Mouse (Mus musculus): Measurements from ENCODE around the gene Poldip2. TPM values are rescaled to one million over a fixed set of nuclear protein-coding genes. Genes with fewer than 3 reads are reported as not detected.

Poldip2 gene
- polyA plus RNA-seq, 1 experiment from 2014 or later: 185 TPM

GRCm38 (mm10) chr11:78566775-78567174 is 54.8 kb downstream of the Poldip2 start:
- ATAC-seq: no peak
- H3K36me3 ChIP-seq (ENCODE audit: control insufficient read depth, insufficient read depth, low read length): peaks cover 37% of the 10 kb centered on the region

GRCm38 (mm10) chr11:78567614-78568013 is 55.6 kb downstream of the Poldip2 start:
- no peak overlapping the region for H3K4me3 ChIP-seq (ENCODE audit: low read depth, low read length)
- no peak overlapping the region for H3K4me2 ChIP-seq (ENCODE audit: low read length)
- no peaks in the 10 kb centered on the region for H3K4me1 ChIP-seq (ENCODE audit: control insufficient read depth, insufficient read depth, low read length)
- no peaks in the 10 kb centered on the region for H3K9me3 ChIP-seq (replicated peaks; ENCODE audit: control insufficient read depth, low read length)
- no peak overlapping the region for H3K27ac ChIP-seq (ENCODE audit: low read depth, low read length)
- H3K27me3 ChIP-seq (replicated peaks; ENCODE audit: control insufficient read depth, insufficient read depth, low read length): no peaks in the 10 kb centered on the region
- H3K9ac ChIP-seq (ENCODE audit: low read length): no peak overlapping the region
- DNase-seq (ENCODE audit: low spot score) (no peak), ATAC-seq (no peak)
- WGBS: 92% methylated on average over 6 of the region's 6 CpGs
- peaks cover 46% of the 10 kb centered on the region for H3K36me3 ChIP-seq (ENCODE audit: control insufficient read depth, insufficient read depth, low read length)

More at GRCm38 (mm10) chr11:78566775-78567174, 54.8 kb downstream of the Poldip2 start:
- Histone ChIP-seq H3K4me3 (ENCODE audit: low read depth, low read length) (no peak overlapping the region), H3K27ac (ENCODE audit: low read depth, low read length) (no peak overlapping the region), H3K4me1 (ENCODE audit: control insufficient read depth, insufficient read depth, low read length) (no peaks in the 10 kb centered on the region), H3K27me3 (replicated peaks; ENCODE audit: control insufficient read depth, insufficient read depth, low read length) (no peaks in the 10 kb centered on the region), H3K9me3 (replicated peaks; ENCODE audit: control insufficient read depth, low read length) (no peaks in the 10 kb centered on the region), H3K9ac (ENCODE audit: low read length) (no peak overlapping the region), H3K4me2 (ENCODE audit: low read length) (no peak overlapping the region)
- no peak for DNase-seq (ENCODE audit: low spot score)
- WGBS: 85% methylated on average over 6 of the region's 6 CpGs

- WGBS: 88% methylated on average over 10 of the region's 10 CpGs
- Histone ChIP-seq H3K4me3 (ENCODE audit: low read depth, low read length) (no peak overlapping the region), H3K36me3 (ENCODE audit: control insufficient read depth, insufficient read depth, low read length) (peaks cover 52% of the 10 kb centered on the region), H3K27ac (ENCODE audit: low read depth, low read length) (no peak overlapping the region), H3K4me2 (ENCODE audit: low read length) (no peak overlapping the region), H3K9me3 (replicated peaks; ENCODE audit: control insufficient read depth, low read length) (no peaks in the 10 kb centered on the region), H3K4me1 (ENCODE audit: control insufficient read depth, insufficient read depth, low read length) (no peaks in the 10 kb centered on the region), H3K27me3 (replicated peaks; ENCODE audit: control insufficient read depth, insufficient read depth, low read length) (no peaks in the 10 kb centered on the region), H3K9ac (ENCODE audit: low read length) (no peak overlapping the region)
- no peak for DNase-seq (ENCODE audit: low spot score)
- ATAC-seq: no peak
These were observed 56.8 kb downstream of the Poldip2 start for GRCm38 (mm10) chr11:78568827-78569226.

- H3K27ac ChIP-seq (ENCODE audit: low read depth, low read length): no peak overlapping the region
- no peaks in the 10 kb centered on the region for H3K4me1 ChIP-seq (ENCODE audit: control insufficient read depth, insufficient read depth, low read length)
- no peak for DNase-seq (ENCODE audit: low spot score)
These were observed 57.8 kb downstream of the Poldip2 start for GRCm38 (mm10) chr11:78569806-78570205.

GRCm38 (mm10) chr11:78571441-78571840 is 59.4 kb downstream of the Poldip2 start:
- no peak for ATAC-seq
- Histone ChIP-seq H3K4me1 (ENCODE audit: control insufficient read depth, insufficient read depth, low read length) (no peaks in the 10 kb centered on the region), H3K36me3 (ENCODE audit: control insufficient read depth, insufficient read depth, low read length) (peaks cover 67% of the 10 kb centered on the region), H3K27ac (ENCODE audit: low read depth, low read length) (no peak overlapping the region), H3K4me2 (ENCODE audit: low read length) (no peak overlapping the region), H3K4me3 (ENCODE audit: low read depth, low read length) (no peak overlapping the region), H3K9ac (ENCODE audit: low read length) (no peak overlapping the region), H3K9me3 (replicated peaks; ENCODE audit: control insufficient read depth, low read length) (no peaks in the 10 kb centered on the region), H3K27me3 (replicated peaks; ENCODE audit: control insufficient read depth, insufficient read depth, low read length) (no peaks in the 10 kb centered on the region)
- 93% methylated on average over 8 of the region's 8 CpGs for WGBS
- no peak for DNase-seq (ENCODE audit: low spot score)

More at GRCm38 (mm10) chr11:78569806-78570205, 57.8 kb downstream of the Poldip2 start:
- H3K4me2 ChIP-seq (ENCODE audit: low read length): no peak overlapping the region
- ATAC-seq: no peak
- H3K9ac ChIP-seq (ENCODE audit: low read length): no peak overlapping the region
- WGBS: 87% methylated on average over 3 of the region's 3 CpGs
- no peak overlapping the region for H3K4me3 ChIP-seq (ENCODE audit: low read depth, low read length)
- H3K27me3 ChIP-seq (replicated peaks; ENCODE audit: control insufficient read depth, insufficient read depth, low read length): no peaks in the 10 kb centered on the region
- peaks cover 56% of the 10 kb centered on the region for H3K36me3 ChIP-seq (ENCODE audit: control insufficient read depth, insufficient read depth, low read length)
- no peaks in the 10 kb centered on the region for H3K9me3 ChIP-seq (replicated peaks; ENCODE audit: control insufficient read depth, low read length)

GRCm38 (mm10) chr11:78571854-78572253 is 59.9 kb downstream of the Poldip2 start:
- no peaks in the 10 kb centered on the region for H3K4me1 ChIP-seq (ENCODE audit: control insufficient read depth, insufficient read depth, low read length)
- peaks cover 66% of the 10 kb centered on the region for H3K36me3 ChIP-seq (ENCODE audit: control insufficient read depth, insufficient read depth, low read length)
- 92% methylated on average over 6 of the region's 6 CpGs for WGBS
- H3K27me3 ChIP-seq (replicated peaks; ENCODE audit: control insufficient read depth, insufficient read depth, low read length): no peaks in the 10 kb centered on the region
- no peak overlapping the region for H3K4me2 ChIP-seq (ENCODE audit: low read length)
- DNase-seq (ENCODE audit: low spot score) (no peak), ATAC-seq (no peak)
- H3K9ac ChIP-seq (ENCODE audit: low read length): no peak overlapping the region
- no peak overlapping the region for H3K27ac ChIP-seq (ENCODE audit: low read depth, low read length)
- H3K9me3 ChIP-seq (replicated peaks; ENCODE audit: control insufficient read depth, low read length): no peaks in the 10 kb centered on the region
- no peak overlapping the region for H3K4me3 ChIP-seq (ENCODE audit: low read depth, low read length)

Other genes starting within 250 kb of the Poldip2 start
- 0.19 and 0.43 TPM in 2 replicates for gene BC030499, start 221.4 kb upstream of the Poldip2 start, polyA plus RNA-seq (2014; fragmentation: Nextera tagmentation; extraction: Ambion mirVana)
- gene Spag5, start 210.7 kb upstream of the Poldip2 start, polyA plus RNA-seq (2014; fragmentation: Nextera tagmentation; extraction: Ambion mirVana): 21.5 and 25.4 TPM in 2 replicates
- gene Aldoc, start 189.2 kb upstream of the Poldip2 start, polyA plus RNA-seq (2014; fragmentation: Nextera tagmentation; extraction: Ambion mirVana): 161 and 167 TPM in 2 replicates
- gene Pigs, start 183.8 kb upstream of the Poldip2 start, polyA plus RNA-seq (2014; fragmentation: Nextera tagmentation; extraction: Ambion mirVana): 46.8 and 51.0 TPM in 2 replicates
- 72.5 and 73.8 TPM in 2 replicates for gene Unc119, start 168.7 kb upstream of the Poldip2 start, polyA plus RNA-seq (2014; fragmentation: Nextera tagmentation; extraction: Ambion mirVana)
- not detected in 2 replicates for gene Foxn1, start 125.6 kb upstream of the Poldip2 start, polyA plus RNA-seq (2014; fragmentation: Nextera tagmentation; extraction: Ambion mirVana)
- not detected in 2 replicates for gene Slc13a2, start 90.0 kb upstream of the Poldip2 start, polyA plus RNA-seq (2014; fragmentation: Nextera tagmentation; extraction: Ambion mirVana)
- 18.4 and 19.2 TPM in 2 replicates for gene Slc46a1, start 46.5 kb upstream of the Poldip2 start, polyA plus RNA-seq (2014; fragmentation: Nextera tagmentation; extraction: Ambion mirVana)
- gene Sarm1, start 14.4 kb upstream of the Poldip2 start, polyA plus RNA-seq (2014; fragmentation: Nextera tagmentation; extraction: Ambion mirVana): 34.9 and 45.6 TPM in 2 replicates
- gene Vtn, start 13.1 kb upstream of the Poldip2 start, polyA plus RNA-seq (2014; fragmentation: Nextera tagmentation; extraction: Ambion mirVana): 88.4 and 120 TPM in 2 replicates
- gene Sebox, start 8.7 kb upstream of the Poldip2 start, polyA plus RNA-seq (2014; fragmentation: Nextera tagmentation; extraction: Ambion mirVana): 0.66 and 0.72 TPM in 2 replicates
- gene Tmem199, start within 50 bp of the Poldip2 start, polyA plus RNA-seq (2014; fragmentation: Nextera tagmentation; extraction: Ambion mirVana): 93.1 and 93.2 TPM in 2 replicates
- gene Tnfaip1, start 24.1 kb downstream of the Poldip2 start, polyA plus RNA-seq (2014; fragmentation: Nextera tagmentation; extraction: Ambion mirVana): 66.1 and 71.3 TPM in 2 replicates
- gene Ift20, start 24.2 kb downstream of the Poldip2 start, polyA plus RNA-seq (2014; fragmentation: Nextera tagmentation; extraction: Ambion mirVana): 118 and 126 TPM in 2 replicates
- gene Tmem97, start 38.6 kb downstream of the Poldip2 start, polyA plus RNA-seq (2014; fragmentation: Nextera tagmentation; extraction: Ambion mirVana): 40.0 and 48.5 TPM in 2 replicates
- 31.6 and 38.0 TPM in 2 replicates for gene Nlk, start 185.2 kb downstream of the Poldip2 start, polyA plus RNA-seq (2014; fragmentation: Nextera tagmentation; extraction: Ambion mirVana)
- 40.7 and 48.9 TPM in 2 replicates for gene Ccnq, start 239.5 kb downstream of the Poldip2 start, polyA plus RNA-seq (2014; fragmentation: Nextera tagmentation; extraction: Ambion mirVana)